Mouse (Mus musculus): ENCODE measurements at regions not wholly inside any gene's neighbourhood (a gene's known extent, or its start where the extent isn't known, plus 50 kb on each side); places are given as distances from the start of the nearest gene placed in this dataset.

GRCm38 (mm10) chr4:7247244-7247643 is 991.6 kb downstream of the Car8 start:
- TF ChIP-seq POLR2A (IDR thresholded peaks at IDR 0.05; ENCODE audit: borderline replicate concordance, extremely low read depth, insufficient read depth, insufficient read length, poor library complexity, severe bottlenecking) (no peak), CTCF (IDR thresholded peaks at IDR 0.05; ENCODE audit: borderline replicate concordance, extremely low read depth, insufficient read depth, insufficient read length) (no peak)

Measured in brain, embryonic 14.5 days (tissue).